Mouse (Mus musculus) kidney, embryonic 15.5 days (tissue): ENCODE data around the gene Crtc2. TPM values are rescaled to one million over a fixed set of nuclear protein-coding genes. Genes with fewer than 3 reads are reported as not detected.
A peak's percentile ranks its signal among the peaks of the same experiment; 100 is the strongest.

Source experiments
- ATAC-seq: fragments of 200-750 bp; cut with Nextera tagmentation; replicated peaks from 2 replicates; pipeline ENCODE4 v1.8.0; 2017; ENCODE audit warnings: moderate TSS enrichment; ENCODE audit not compliant: low FRiP score
- H3K27ac ChIP-seq: fragments of 300-500 bp; sonication (generic); 2 replicates; pipeline ENCODE4 v1.5.1; 2015; ENCODE audit warnings: mild to moderate bottlenecking, inconsistent platforms
- H3K27me3 ChIP-seq: fragments of 300-500 bp; sonication (generic); 2 replicates; pipeline ENCODE4 v1.6.1; 2015; ENCODE audit warnings: inconsistent platforms
- H3K36me3 ChIP-seq: fragments of 300-500 bp; sonication (generic); 2 replicates; pipeline ENCODE4 v1.6.1; 2015; ENCODE audit warnings: inconsistent platforms
- H3K4me1 ChIP-seq: fragments of 300-500 bp; sonication (generic); 2 replicates; pipeline ENCODE4 v1.6.1; 2015; ENCODE audit warnings: inconsistent platforms
- H3K4me2 ChIP-seq: fragments of 300-500 bp; sonication (generic); 2 replicates; pipeline ENCODE4 v1.6.1; 2015; ENCODE audit warnings: moderate library complexity, mild to moderate bottlenecking, inconsistent platforms
- H3K4me3 ChIP-seq: fragments of 300-500 bp; sonication (generic); replicated peaks from 2 replicates; pipeline ENCODE4 v1.5.1; 2015; ENCODE audit warnings: mild to moderate bottlenecking, inconsistent platforms
- H3K9ac ChIP-seq: fragments of 300-500 bp; sonication (generic); 2 replicates; pipeline ENCODE4 v1.6.1; 2015; ENCODE audit warnings: mild to moderate bottlenecking, inconsistent platforms
- H3K9me3 ChIP-seq: fragments of 300-500 bp; sonication (generic); replicated peaks from 2 replicates; pipeline ENCODE4 v1.6.1; 2016; ENCODE audit warnings: inconsistent platforms
- WGBS: fragments of 180-500 bp; shearing (Covaris S2); methylation state at CpG from one replicate; pipeline ENCODE4 v1.1.7; 2015; ENCODE audit warnings: mixed read lengths; 5-methylcytosine and 5-hydroxymethylcytosine counted together
- microRNA-seq: library from miRNA; unstranded; fragments of <30 nt; microRNA quantifications from one replicate; pipeline ENCODE4, GENCODE M21; 2016
- polyA plus RNA-seq: library from polyadenylated mRNA; unstranded; fragments of >200 nt; fragmentation: Nextera tagmentation; extraction: Ambion mirVana; gene quantifications from 2 replicates; pipeline ENCODE4 v1.2.1, GENCODE M21; 2015

Crtc2 gene
- polyA plus RNA-seq, 1 experiment from 2014 or later, result 26.1 TPM

DNA sequence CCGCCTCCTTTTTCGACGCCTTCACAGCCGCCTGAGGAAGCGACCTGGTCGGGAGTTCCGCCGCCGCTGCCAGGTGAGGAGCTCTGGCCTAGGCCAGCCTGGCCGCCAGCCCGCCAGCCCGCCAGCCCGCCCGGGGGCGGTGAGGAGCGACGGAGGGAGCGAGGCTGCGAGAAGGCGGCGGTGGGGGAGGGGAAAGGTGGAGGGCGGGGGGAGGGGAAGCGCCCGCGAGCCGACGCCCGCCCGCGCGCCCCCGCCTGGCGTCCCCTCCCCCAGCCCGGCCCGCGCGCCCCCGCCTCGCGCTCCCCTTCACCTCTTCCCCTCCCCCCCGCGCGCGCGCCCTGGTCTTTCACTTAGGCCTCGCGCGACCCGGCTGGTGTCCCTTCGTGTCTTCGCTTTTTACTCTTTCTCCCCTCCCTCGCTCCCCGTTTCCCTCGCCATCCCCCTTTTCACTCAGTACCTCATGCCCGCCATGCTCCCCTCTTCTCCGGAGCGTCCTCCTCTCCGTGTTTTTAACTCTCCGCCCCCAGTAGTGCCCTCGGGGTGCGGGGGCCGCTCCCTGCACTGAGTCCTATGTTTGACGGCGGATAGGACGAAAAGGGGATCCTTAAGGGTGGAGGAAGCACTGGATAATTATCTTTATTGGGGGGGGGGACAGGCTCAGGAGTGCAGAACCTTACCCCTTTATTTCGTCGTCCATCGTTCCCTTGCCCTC, 39.5 kb downstream of the Crtc2 start:
- under 1% methylated on average over 32 of the region's 68 CpGs for WGBS
- no peaks in the 10 kb centered on the region for H3K27me3 ChIP-seq
- H3K27ac ChIP-seq, result peak overlapping the region; percentile 94
- no peaks in the 10 kb centered on the region for H3K36me3 ChIP-seq
- peaks cover 23% of the 10 kb centered on the region for H3K4me1 ChIP-seq
- peak; percentile 55 for ATAC-seq
- H3K4me3 ChIP-seq, result peak overlapping the region; percentile 87
- H3K4me2 ChIP-seq, result peak overlapping the region; percentile 81
- no peaks in the 10 kb centered on the region for H3K9me3 ChIP-seq
- H3K9ac ChIP-seq, result peak overlapping the region; percentile 93

DNA sequence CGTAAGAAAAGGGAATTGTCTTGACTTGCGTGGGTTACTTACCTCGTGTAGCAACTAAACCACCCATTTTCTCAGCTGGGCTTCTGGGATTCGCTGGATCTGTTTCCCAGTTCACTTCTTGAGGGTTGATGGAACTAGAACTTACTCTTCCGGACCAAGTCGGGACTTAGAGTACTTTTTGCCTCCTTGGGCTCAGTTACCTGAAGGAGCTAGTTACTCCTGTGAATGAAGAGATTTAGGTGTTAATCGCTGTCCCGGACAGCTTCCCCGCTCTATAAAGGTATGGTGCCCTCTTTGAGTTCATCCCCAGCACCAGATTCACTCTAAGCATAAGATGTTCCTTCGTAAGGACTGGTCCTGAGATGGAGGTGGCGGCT, 40.1 kb downstream of the Crtc2 start:
- peak overlapping the region; percentile 81 for H3K4me2 ChIP-seq
- H3K27me3 ChIP-seq, result no peaks in the 10 kb centered on the region
- H3K4me3 ChIP-seq, result peak overlapping the region; percentile 87
- H3K9ac ChIP-seq, result peak overlapping the region; percentile 93
- no peaks in the 10 kb centered on the region for H3K36me3 ChIP-seq
- no peaks in the 10 kb centered on the region for H3K9me3 ChIP-seq
- H3K27ac ChIP-seq, result peak overlapping the region; percentile 94
- H3K4me1 ChIP-seq, result peaks cover 23% of the 10 kb centered on the region
- ATAC-seq, result no peak
- 3% methylated on average over 11 of the region's 11 CpGs for WGBS

DNA sequence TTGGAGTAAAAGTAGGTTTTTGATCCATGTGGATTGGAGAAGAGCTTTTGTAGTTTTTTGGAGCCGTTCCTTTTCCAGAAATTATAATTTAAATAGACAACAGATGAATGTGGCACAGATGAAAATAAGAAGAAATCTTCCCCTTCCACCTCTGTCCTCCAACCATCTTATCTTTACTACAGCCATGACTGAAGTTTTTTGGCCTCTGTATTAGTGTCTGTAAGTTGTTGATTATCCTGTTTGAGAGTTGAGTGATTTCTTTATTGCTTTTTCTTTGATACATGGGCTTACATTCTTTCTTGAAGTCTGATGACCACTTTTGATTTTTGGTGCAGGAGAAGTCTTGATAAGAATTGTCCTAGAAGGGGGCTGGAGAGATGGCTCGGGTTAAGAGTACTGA, 40.7 kb downstream of the Crtc2 start:
- Histone ChIP-seq H3K9ac (peak overlapping the region; percentile 93; the same call in 1 of the 2 replicates), H3K9me3 (no peaks in the 10 kb centered on the region), H3K4me2 (peak overlapping the region; percentile 81), H3K4me1 (peaks cover 23% of the 10 kb centered on the region), H3K27ac (no peak overlapping the region), H3K36me3 (no peaks in the 10 kb centered on the region), H3K4me3 (peak overlapping the region; percentile 87), H3K27me3 (no peaks in the 10 kb centered on the region)
- ATAC-seq, result no peak
- 71% methylated on average over 2 of the region's 2 CpGs for WGBS

DNA sequence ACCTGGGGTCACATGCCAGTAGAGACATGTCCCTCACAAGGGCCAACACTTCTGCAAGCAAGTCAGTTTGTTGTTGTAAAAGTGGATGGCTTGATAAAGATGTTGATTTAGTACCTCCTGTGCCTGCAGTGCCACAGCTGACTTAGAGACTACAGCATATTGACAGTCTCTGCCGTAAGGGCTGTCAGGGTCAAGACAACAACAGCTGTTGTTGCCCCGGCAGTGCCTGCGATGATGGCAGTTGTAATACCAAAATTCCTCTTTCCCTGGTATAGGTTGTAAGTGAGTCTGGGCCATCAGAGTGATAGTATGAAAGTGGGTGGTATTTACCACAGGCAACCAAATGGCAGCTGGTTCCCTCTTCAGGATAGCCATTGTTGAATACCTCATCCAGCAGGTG, 51.8 kb downstream of the Crtc2 start:
- no peak overlapping the region for H3K4me3 ChIP-seq
- H3K9me3 ChIP-seq, result no peaks in the 10 kb centered on the region
- H3K4me2 ChIP-seq, result no peak overlapping the region
- ATAC-seq, result no peak
- peaks cover 10% of the 10 kb centered on the region; the same call in 1 of the 2 replicates for H3K4me1 ChIP-seq
- 73% methylated on average over 3 of the region's 3 CpGs for WGBS
- H3K9ac ChIP-seq, result no peak overlapping the region
- no peak overlapping the region for H3K27ac ChIP-seq
- H3K27me3 ChIP-seq, result no peaks in the 10 kb centered on the region
- peaks cover 6% of the 10 kb centered on the region; the same call in 1 of the 2 replicates for H3K36me3 ChIP-seq

DNA sequence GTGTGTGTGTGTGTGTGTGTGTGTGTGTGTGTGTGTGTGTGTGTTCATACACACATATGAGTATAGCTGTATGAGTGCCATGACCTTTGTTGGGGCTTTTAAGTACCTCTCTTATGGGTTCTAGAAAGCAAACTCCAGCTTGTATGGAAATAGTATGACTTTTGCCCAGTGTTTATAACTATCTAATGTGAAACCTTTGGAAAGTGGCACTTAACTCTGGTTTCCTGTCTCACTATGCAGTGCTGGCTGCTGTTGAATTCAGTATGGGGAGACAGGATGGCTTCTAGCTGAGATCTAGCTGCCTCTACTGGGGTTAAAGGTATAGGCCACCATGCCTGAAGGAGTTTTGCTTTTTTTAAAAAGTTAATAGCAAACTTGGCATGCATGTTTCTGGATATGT, 55.6 kb downstream of the Crtc2 start:
- H3K4me2 ChIP-seq, result no peak overlapping the region
- no peak for ATAC-seq
- H3K27me3 ChIP-seq, result no peaks in the 10 kb centered on the region
- H3K4me3 ChIP-seq, result no peak overlapping the region
- no peak overlapping the region; the same call in 1 of the 2 replicates for H3K27ac ChIP-seq
- H3K9me3 ChIP-seq, result no peaks in the 10 kb centered on the region
- peaks cover 6% of the 10 kb centered on the region; the same call in 1 of the 2 replicates for H3K36me3 ChIP-seq
- H3K4me1 ChIP-seq, result peaks cover 10% of the 10 kb centered on the region; the same call in 1 of the 2 replicates
- H3K9ac ChIP-seq, result no peak overlapping the region

DNA sequence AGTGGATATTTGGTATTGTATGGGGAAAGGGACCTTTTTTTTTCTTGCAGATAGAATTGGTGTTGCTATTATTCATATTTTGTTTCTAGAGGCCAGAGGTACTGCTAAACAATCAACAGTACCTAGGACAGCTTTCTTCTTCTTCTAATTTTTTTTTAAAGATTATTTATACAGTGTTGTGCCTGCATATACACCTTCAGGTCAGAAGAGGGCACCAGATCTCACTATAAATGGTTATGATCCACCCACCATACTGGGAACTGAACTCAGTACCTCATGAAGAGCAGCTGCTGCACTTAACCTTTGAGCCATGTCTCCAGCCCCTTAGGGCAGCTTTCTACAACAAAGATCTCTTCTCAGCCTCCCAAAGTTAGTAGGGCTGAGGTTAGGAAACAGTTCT, 59.4 kb downstream of the Crtc2 start:
- Histone ChIP-seq H3K9me3 (no peaks in the 10 kb centered on the region), H3K9ac (no peak overlapping the region), H3K27me3 (no peaks in the 10 kb centered on the region), H3K36me3 (no peaks in the 10 kb centered on the region), H3K4me1 (peaks cover 7% of the 10 kb centered on the region; the same call in 1 of the 2 replicates), H3K4me2 (no peak overlapping the region), H3K27ac (no peak overlapping the region), H3K4me3 (no peak overlapping the region)
- ATAC-seq, result no peak

Small RNA genes within 50 kb of the gene (microRNA-seq; reads per million reads assigned to microRNA genes)
- gene Mir7012, result not detected

Other genes with a start within 250 kb of the Crtc2 start
- gene 4933434E20Rik, start 202.5 kb upstream of the Crtc2 start, polyA plus RNA-seq, result 171 and 172 TPM in 2 replicates
- 197 and 201 TPM in 2 replicates for gene Ubap2l, start 201.5 kb upstream of the Crtc2 start, polyA plus RNA-seq
- gene Tpm3, start 181.5 kb upstream of the Crtc2 start, polyA plus RNA-seq, result 547 and 591 TPM in 2 replicates
- gene Nup210l, start 150.0 kb upstream of the Crtc2 start, polyA plus RNA-seq, result 0.40 and 0.45 TPM in 2 replicates
- gene Rps27, start 40.5 kb upstream of the Crtc2 start, polyA plus RNA-seq, result 1,600 and 1,610 TPM in 2 replicates
- 39.8 and 40.8 TPM in 2 replicates for gene Rab13, start 40.5 kb upstream of the Crtc2 start, polyA plus RNA-seq
- gene Jtb, start 22.6 kb upstream of the Crtc2 start, polyA plus RNA-seq, result 96.9 and 105 TPM in 2 replicates
- gene Creb3l4, start 10.7 kb upstream of the Crtc2 start, polyA plus RNA-seq, result 3.7 and 6.9 TPM in 2 replicates
- 101 and 104 TPM in 2 replicates for gene Slc39a1, start 6.0 kb upstream of the Crtc2 start, polyA plus RNA-seq
- 3.9 and 4.1 TPM in 2 replicates for gene Dennd4b, start 11.0 kb downstream of the Crtc2 start, polyA plus RNA-seq
- gene Gatad2b, start 39.0 kb downstream of the Crtc2 start, polyA plus RNA-seq, result 12.8 and 16.2 TPM in 2 replicates
- gene Slc27a3, start 135.8 kb downstream of the Crtc2 start, polyA plus RNA-seq, result 15.4 and 17.3 TPM in 2 replicates
- 32.9 and 38.1 TPM in 2 replicates for gene Ints3, start 179.5 kb downstream of the Crtc2 start, polyA plus RNA-seq
- gene Npr1, start 211.7 kb downstream of the Crtc2 start, polyA plus RNA-seq, result 13.6 and 16.2 TPM in 2 replicates
- gene Ilf2, start 222.0 kb downstream of the Crtc2 start, polyA plus RNA-seq, result 236 and 238 TPM in 2 replicates
- gene Snapin, start 236.9 kb downstream of the Crtc2 start, polyA plus RNA-seq, result 69.9 and 70.6 TPM in 2 replicates